Mouse (Mus musculus): ENCODE data around the gene 2210017I01Rik.

Gene 2210017I01Rik

GRCm38 (mm10) chr3:92607392-92607791 lies at the start of gene 2210017I01Rik:
TSS of gene 2210017I01Rik (minus strand) at chr3:92607492.
- no peak for DNase-seq

GRCm38 (mm10) chr3:92656826-92657225 lies 49.5 kb upstream of the 2210017I01Rik start, which contains the start of gene Lce1b:
TSS of gene Lce1b (minus strand) at chr3:92656926.
- DNase-seq, result no peak

GRCm38 (mm10) chr3:92648207-92648606 lies 40.9 kb upstream of the 2210017I01Rik start, which contains the start of gene Lce1a1:
TSS of gene Lce1a1 (minus strand) at chr3:92648307.
- DNase-seq, result no peak

- DNase-seq, result no peak
Observed at GRCm38 (mm10) chr3:92639854-92640253, 32.6 kb upstream of the 2210017I01Rik start.

- DNase-seq, result no peak
Observed at GRCm38 (mm10) chr3:92638653-92638991, 31.3 kb upstream of the 2210017I01Rik start.

GRCm38 (mm10) chr3:92637745-92638652 lies 30.7 kb upstream of the 2210017I01Rik start:
- no peak for DNase-seq

- DNase-seq, result no peak
Observed at GRCm38 (mm10) chr3:92621560-92621959, 14.3 kb upstream of the 2210017I01Rik start, which contains the start of gene Lce6a. TSS of gene Lce6a (minus strand) at chr3:92621660.

GRCm38 (mm10) chr3:92609804-92610203 lies 2.5 kb upstream of the 2210017I01Rik start:
- DNase-seq, result no peak

GRCm38 (mm10) chr3:92602169-92602568 lies 5.1 kb downstream of the 2210017I01Rik start:
- DNase-seq, result peak; percentile 65

- DNase-seq, result peak; percentile 24
Observed at GRCm38 (mm10) chr3:92600456-92600855, 6.8 kb downstream of the 2210017I01Rik start.

GRCm38 (mm10) chr3:92599973-92600372 lies 7.3 kb downstream of the 2210017I01Rik start:
- DNase-seq, result no peak

- no peak for DNase-seq
Observed at GRCm38 (mm10) chr3:92598429-92598828, 8.9 kb downstream of the 2210017I01Rik start.

- no peak for DNase-seq
Observed at GRCm38 (mm10) chr3:92588858-92589257, 18.4 kb downstream of the 2210017I01Rik start, which contains the start of gene Smcp. TSS of gene Smcp (minus strand) at chr3:92588997.

- no peak for DNase-seq
Observed at GRCm38 (mm10) chr3:92587190-92587589, 20.1 kb downstream of the 2210017I01Rik start.

- DNase-seq, result no peak
Observed at GRCm38 (mm10) chr3:92585055-92585454, 22.2 kb downstream of the 2210017I01Rik start.

- DNase-seq, result no peak
Observed at GRCm38 (mm10) chr3:92583164-92583826, 24.0 kb downstream of the 2210017I01Rik start.

GRCm38 (mm10) chr3:92579508-92579907 lies 27.8 kb downstream of the 2210017I01Rik start:
- no peak for DNase-seq

- no peak for DNase-seq
Observed at GRCm38 (mm10) chr3:92578652-92579413, 28.5 kb downstream of the 2210017I01Rik start.

- no peak for DNase-seq
Observed at GRCm38 (mm10) chr3:92573449-92574041, 33.7 kb downstream of the 2210017I01Rik start, which contains the start of gene Ivl. TSS of gene Ivl (minus strand) at chr3:92573735.

GRCm38 (mm10) chr3:92572514-92573155 lies 34.7 kb downstream of the 2210017I01Rik start:
- no peak for DNase-seq

- DNase-seq, result no peak
Observed at GRCm38 (mm10) chr3:92568752-92569151, 38.5 kb downstream of the 2210017I01Rik start.

GRCm38 (mm10) chr3:92565418-92565817 lies 41.9 kb downstream of the 2210017I01Rik start:
- no peak for DNase-seq
